Mouse (Mus musculus) cerebellum, adult 11 months (tissue): ENCODE results near the gene Ddc.

Experiments used
- DNase-seq: peaks from one replicate; pipeline ENCODE4 v3.0.0; 2022

The Ddc gene

DNA sequence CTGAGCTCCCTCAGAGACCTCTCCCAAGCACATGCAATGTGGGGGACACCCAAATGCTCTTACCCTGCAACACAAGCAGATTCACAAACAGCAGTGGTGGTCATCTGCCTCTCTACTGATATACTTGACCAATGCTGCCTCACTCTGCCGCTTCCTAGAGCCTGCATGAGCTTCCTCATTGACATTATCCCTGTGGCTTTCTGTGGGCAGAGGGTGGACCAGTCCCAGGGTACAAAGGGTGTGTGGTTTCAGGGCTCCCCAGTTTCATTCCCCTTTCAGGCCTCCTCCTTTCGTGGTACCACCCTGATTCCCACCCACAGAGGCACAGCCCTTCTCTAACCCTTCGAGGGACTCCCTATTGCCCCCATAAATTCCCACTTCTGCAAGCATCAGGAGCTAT lies 120.7 kb downstream of the Ddc start:
- no peak for DNase-seq

DNA sequence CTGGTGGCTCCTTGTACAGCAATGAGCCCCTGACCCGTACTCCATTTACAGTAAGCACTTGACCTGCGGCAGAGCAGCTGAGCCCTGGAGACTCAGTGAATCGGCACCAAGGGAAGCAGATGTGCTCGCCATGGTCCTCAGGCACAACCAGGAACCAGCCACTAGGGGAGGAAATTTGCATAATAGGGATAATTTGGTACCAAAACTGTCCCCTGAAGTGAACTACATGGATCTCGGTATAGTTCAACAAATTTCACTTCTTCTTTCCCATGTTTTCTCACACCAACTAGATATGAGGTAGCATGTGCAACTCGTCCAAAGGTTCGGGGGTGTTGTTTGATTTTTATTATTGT lies 121.1 kb downstream of the Ddc start:
- no peak for DNase-seq

DNA sequence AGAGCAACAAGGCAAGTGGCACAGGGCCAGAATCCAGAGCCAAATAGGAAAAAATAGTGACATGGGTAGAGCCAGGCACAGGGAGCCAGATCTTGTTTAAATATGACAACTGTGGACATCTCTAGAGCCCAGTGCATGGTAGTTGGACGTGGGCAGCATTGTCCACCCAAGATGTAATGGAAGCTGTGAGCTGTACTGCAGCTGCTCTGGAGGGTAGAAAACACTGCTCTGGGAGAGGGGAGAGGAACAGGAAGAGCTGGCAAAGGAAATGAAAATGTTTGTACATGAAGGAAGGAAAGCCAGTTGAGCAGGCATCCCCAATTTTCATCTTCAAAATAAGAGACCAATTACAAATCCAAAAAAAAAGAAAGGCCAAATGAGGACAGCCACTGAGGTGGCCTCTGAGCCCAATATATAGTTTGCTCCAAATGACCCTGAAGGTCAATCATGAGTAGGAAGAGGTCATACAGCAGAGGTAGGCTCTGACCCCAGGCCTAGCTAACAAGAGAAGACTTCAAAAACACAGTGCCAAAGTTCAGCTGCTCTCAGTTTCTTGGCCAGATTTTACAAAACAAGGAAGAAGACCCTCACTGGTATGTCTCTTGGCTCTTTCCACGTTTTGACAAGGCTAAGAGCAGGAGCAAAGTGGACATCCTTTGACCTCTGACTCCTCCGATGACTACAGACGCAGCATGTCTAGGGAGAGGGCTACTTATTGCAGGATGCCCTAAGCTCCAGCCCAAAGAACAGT lies 121.7 kb downstream of the Ddc start:
- no peak for DNase-seq

DNA sequence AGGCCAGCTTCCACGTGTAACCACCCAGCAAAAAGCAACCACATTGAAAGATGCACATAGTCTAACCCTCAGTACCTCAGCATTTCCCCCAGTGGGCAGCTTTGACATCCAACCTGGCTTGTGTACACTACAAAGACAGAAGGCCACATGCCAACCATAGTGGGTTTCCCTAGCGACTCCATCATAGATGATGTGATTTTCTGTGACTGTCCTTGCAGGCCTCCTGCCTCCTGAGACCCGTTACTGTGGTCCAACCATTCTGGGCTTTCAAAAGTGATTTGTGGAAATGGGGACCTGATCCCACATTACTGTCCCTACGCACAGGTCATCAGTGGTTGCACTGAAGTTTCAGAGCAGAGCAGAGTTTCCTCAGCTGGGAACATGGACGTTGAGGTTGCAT lies 123.1 kb downstream of the Ddc start:
- DNase-seq, result no peak

DNA sequence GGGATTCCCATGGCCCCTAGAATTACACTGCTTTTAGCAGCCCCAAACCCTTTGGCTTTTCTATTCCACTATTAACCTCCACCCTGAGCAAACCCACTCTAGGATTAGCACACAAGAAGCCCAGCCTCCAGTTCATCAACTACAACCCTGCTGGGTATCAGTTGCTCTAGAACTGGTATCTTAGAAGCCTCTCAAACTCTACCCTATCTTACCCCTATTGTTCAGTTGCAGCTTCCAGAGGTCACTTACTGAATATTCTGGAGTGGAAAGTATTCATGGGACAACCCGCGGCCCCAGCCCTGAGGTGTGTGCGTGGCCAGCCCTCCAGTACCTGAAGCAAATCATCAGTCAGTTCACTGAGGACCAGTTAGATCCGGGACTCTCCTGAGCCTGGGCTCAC lies 123.6 kb downstream of the Ddc start:
- DNase-seq, result no peak

DNA sequence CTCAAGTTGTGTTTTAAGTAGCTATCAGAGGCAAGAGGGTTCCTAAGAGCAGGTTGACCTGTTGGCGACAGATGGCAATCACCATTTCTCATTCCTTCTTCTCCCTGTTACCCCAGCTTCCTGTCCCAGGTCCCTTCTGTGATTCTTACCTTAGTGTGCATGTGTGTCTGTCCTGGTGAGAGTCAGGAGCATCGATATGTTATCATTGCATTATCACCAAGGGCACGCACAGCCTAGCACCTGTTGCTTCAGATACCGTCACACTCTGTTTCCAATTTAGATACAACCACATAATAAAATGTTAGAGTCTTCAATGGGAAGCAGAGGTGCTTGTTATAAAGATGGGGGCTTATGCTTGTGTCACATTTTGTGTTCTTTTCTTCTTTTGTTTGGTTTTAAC lies 125.7 kb downstream of the Ddc start:
- DNase-seq, result no peak

DNA sequence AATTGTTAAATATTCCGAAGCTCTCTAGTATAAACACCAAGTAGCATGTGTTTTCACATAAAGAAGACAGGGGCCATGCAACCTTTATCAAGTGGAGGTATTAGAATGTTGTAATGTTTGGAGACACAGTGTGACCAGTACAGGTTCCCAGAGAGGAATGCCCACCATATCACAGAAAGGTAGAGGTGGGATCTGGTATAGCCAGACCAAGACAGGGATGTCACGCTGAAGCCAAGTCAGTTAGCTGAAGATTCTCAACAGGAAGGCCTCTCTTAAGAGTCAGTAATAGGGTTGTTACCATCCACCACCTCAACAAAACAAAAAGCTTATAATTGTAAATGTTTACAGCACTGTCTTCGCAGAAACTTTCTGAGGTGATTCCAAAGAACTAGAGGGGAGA lies 127.3 kb downstream of the Ddc start:
- DNase-seq, result no peak

DNA sequence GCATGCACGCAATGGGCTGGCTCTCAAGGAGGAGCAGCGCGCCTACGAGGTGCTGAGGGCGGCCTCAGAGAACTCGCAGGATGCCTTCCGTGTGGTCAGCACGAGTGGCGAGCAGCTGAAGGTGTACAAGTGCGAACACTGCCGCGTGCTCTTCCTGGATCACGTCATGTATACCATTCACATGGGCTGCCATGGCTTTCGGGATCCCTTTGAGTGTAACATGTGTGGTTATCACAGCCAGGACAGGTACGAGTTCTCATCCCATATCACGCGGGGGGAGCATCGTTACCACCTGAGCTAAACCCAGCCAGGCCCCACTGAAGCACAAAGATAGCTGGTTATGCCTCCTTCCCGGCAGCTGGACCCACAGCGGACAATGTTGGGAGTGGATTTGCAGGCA lies 128.7 kb downstream of the Ddc start:
- no peak for DNase-seq

DNA sequence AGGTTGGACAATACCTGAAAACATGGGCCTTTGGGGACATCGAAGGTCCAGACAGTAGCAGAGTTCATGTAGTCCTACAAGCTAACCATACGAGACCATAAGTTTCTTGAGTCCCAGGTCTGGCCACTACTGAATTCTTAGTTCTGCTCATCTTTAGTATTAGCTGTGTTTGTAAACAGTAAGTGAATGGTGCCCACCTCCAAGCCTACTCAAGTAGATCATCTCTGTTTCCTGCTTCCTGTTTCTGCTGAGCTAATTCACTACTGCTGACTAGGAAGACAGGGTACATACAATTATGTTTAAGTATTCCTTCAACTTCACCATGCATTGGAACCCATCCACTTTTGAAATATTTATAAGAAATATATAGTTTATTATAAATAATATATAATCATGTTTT lies 129.9 kb downstream of the Ddc start:
- DNase-seq, result no peak

DNA sequence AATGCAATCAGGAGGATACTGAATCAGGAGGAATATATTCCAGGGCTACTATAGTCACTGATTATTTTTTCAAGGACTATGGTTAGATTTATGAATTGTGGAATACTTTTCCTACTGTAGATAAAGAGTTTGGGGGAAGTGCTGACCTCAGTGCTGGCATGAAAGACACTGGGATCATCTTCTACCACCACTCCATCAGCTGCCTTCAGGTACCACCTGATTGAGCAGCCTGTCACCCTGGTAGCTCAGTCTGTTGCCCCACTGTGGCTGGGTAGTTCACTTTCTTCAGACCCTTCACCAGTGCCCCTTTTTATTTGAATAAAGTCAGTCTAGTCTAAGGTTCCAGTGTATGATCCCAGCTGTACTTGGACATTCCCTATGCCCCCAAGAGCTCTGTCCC lies 131.2 kb downstream of the Ddc start:
- DNase-seq, result no peak

DNA sequence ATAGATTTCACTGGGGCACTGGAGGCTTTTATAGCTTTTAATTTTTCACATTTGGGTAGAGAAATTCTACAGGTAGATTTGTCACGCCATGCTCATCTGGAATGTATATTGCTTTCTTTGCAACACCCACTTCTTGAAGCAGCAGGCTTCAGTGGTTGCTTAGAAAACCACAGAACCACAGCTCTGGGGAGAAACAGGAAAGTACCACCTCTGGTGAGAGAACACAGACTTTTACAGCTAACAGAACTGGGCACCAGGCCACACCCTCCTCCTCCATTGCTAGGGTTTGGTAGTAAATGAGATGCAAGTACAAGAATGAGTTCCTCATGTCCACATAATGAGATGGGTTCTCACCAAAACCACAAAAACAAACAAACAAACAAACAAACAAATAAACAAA lies 131.8 kb downstream of the Ddc start:
- DNase-seq, result no peak

DNA sequence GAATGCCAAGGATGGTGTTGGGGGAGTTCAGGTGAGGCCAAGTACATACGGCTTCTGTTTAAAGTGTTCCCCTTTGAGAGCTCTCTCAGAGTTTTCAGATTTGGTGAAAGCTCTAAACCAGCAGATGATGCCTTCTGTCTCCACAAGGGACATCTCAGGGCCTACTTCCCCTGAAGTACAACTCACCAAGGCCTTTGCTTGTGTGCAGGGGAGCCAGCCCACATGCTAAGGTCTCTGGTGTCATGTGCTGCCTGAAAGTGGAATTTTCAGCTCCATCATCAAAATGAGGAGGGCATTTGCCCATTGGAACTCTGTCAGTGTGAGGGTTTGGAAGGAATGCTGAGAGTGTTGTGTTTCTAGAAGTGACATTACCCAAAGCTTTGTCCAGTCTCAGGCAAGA lies 132.5 kb downstream of the Ddc start:
- no peak for DNase-seq
